ENCODE assay signal across 9 mouse cellular contexts in genomic region chr10:79936911-79937441, GRCm38 (mm10). TPM values are rescaled to one million over a fixed set of nuclear protein-coding genes. Genes with fewer than 3 reads are reported as not detected.
A peak's percentile ranks its signal among the peaks of the same experiment; 100 is the strongest.
DNase-seq lines count a peak whose midpoint lies in the region; TF ChIP-seq lines count a peak whose summit lies in the region.
"Had no signal": no experiment of that assay in that cellular context is flagged by ENCODE, and none has a peak within 500 bp of the region (broad histone marks: within the 10 kb centered on the region; RNA-seq: fewer than 3 reads in every experiment).

No protein-coding gene starts in this region.

- H3K79me2 ChIP-seq in liver, adult 2 months (ENCODE audit: control insufficient read depth, insufficient read depth, low read length), result no peaks in the 10 kb centered on the region; the same call in 1 of the 2 replicates

- H3K27me3 ChIP-seq in liver, adult 2 months (ENCODE audit: control insufficient read depth, insufficient read depth, low read length), result no peaks in the 10 kb centered on the region

- no peak for TF ChIP-seq POLR2A in liver, adult 2 months (IDR thresholded peaks at IDR 0.05; ENCODE audit: extremely low read depth, insufficient read depth, low read length)

- H3K4me1 ChIP-seq in liver, adult 2 months (ENCODE audit: control insufficient read depth, insufficient read depth, low read length), result peaks cover 31% of the 10 kb centered on the region

- 3% methylated on average over 27 of the region's 27 CpGs for WGBS in liver, adult 2 months

- peak overlapping the region; percentile 17; the same call in 1 of the 2 replicates for H3K4me3 ChIP-seq in liver, adult 2 months (ENCODE audit: insufficient read depth, low read depth, low read length)

- H3K36me3 ChIP-seq in liver, adult 2 months (ENCODE audit: control insufficient read depth, insufficient read depth, low read length), result no peaks in the 10 kb centered on the region

- no peak overlapping the region; the same call in 1 of the 2 replicates for H3K27ac ChIP-seq in liver, adult 2 months (replicated peaks; ENCODE audit: insufficient read depth, low read depth, low read length)

- peak; percentile 93 for DNase-seq in liver, adult 2 months (ENCODE audit: extremely low read depth, low read depth, low spot score)
- no peak for DNase-seq in liver
- DNase-seq in cerebellum, adult 11-12 months, result peak; percentile 73
- DNase-seq in heart, adult 18-20 months, result peak; percentile 85 to 90
- peak; percentile 79 for DNase-seq in kidney, adult 8-10 months
- DNase-seq in lung, postnatal 14 days, result peak; percentile 85
- peak; percentile 82 to 84 for DNase-seq in spleen, postnatal 14 days (ENCODE audit: low spot score in 2 of 2)
- no peak for DNase-seq in yolk sac, embryonic 10.5 days (ENCODE audit: low spot score)

- no peak overlapping the region for H3K9ac ChIP-seq in liver, adult 2 months (ENCODE audit: low read depth, low read length)

- TF ChIP-seq CTCF in liver, adult 2 months (IDR thresholded peaks at IDR 0.05; ENCODE audit: low read depth, low read length), result no peak

RNA-seq across cellular contexts. Expression of gene Arid3a, which starts 10.1 kb away (rescaled TPM):
- 0.37 and 0.74 TPM in 2 replicates for total RNA-seq in liver, adult 2 months (2014; rRNA removed)
- polyA plus RNA-seq in liver, adult 2 months (2012; rRNA removed), result 0.69 and 1.7 TPM in 2 replicates
- 1 to 10 TPM; 1.0 to 1.1 TPM for total RNA-seq in heart, adult 18-20 months (2021)

RNA-seq across cellular contexts. Expression of gene R3hdm4, which starts 16.0 kb away (rescaled TPM):
- total RNA-seq in liver, adult 2 months (2014; rRNA removed), result 12.4 and 15.5 TPM in 2 replicates
- polyA plus RNA-seq in liver, adult 2 months (2012; rRNA removed), result 78.8 and 80.0 TPM in 2 replicates
- total RNA-seq in heart, adult 18-20 months (2021), result 10 to 100 TPM; 75.3 to 78.2 TPM

RNA-seq across cellular contexts. Expression of gene Kiss1r, which starts 20.2 kb away (rescaled TPM):
- 0.18 and 0.60 TPM in 2 replicates for total RNA-seq in liver, adult 2 months (2014; rRNA removed)
- 1.5 and 1.9 TPM in 2 replicates for polyA plus RNA-seq in liver, adult 2 months (2012; rRNA removed)
- total RNA-seq in heart, adult 18-20 months (2021), result under 1 TPM; 0.17 to 0.46 TPM

RNA-seq across cellular contexts. Expression of gene Wdr18, which starts 23.0 kb away (rescaled TPM):
- 24.8 TPM in 2 replicates for total RNA-seq in liver, adult 2 months (2014; rRNA removed)
- 59.8 and 63.3 TPM in 2 replicates for polyA plus RNA-seq in liver, adult 2 months (2012; rRNA removed)
- 10 to 100 TPM; 33.1 to 33.6 TPM for total RNA-seq in heart, adult 18-20 months (2021)

RNA-seq across cellular contexts. Expression of gene Gm26602, which starts 26.3 kb away (rescaled TPM):
- total RNA-seq in liver, adult 2 months (2014; rRNA removed), result not detected in 2 replicates
- not detected in 2 replicates for polyA plus RNA-seq in liver, adult 2 months (2012; rRNA removed)
- not detected for total RNA-seq in heart, adult 18-20 months (2021)
- polyA plus RNA-seq: neural tube, embryonic 11.5 days had no signal

Comparison
In these comparisons a context has a peak if more than half of its experiments do, and no peak if none do; other contexts are left out.
1. DNase-seq: peak in liver, adult 2 months (single experiment), cerebellum, adult 11-12 months (single experiment), heart, adult 18-20 months (2 of 2), kidney, adult 8-10 months (2 of 2), lung, postnatal 14 days (single experiment) and spleen, postnatal 14 days (2 of 2); none in liver (single experiment) and yolk sac, embryonic 10.5 days (single experiment).